Mouse (Mus musculus) liver, embryonic 11.5 days (tissue): ENCODE measurements around the gene Tjp3. TPM values are rescaled to one million over a fixed set of nuclear protein-coding genes. Genes with fewer than 3 reads are reported as not detected.
A peak's percentile ranks its signal among the peaks of the same experiment; 100 is the strongest.

ENCODE experiments used
- ATAC-seq: fragments of 200-750 bp; cut with Nextera tagmentation; replicated peaks from 2 replicates; pipeline ENCODE4 v1.8.0; 2017; ENCODE audit warnings: moderate number of reproducible peaks, mild to moderate bottlenecking, moderate TSS enrichment, moderate library complexity; ENCODE audit not compliant: low FRiP score
- DNase-seq: peaks from one replicate; pipeline ENCODE4 v3.0.0-alpha.2; 2017; ENCODE audit warnings: low spot score
- H3K27ac ChIP-seq: fragments of 300-500 bp; sonication (generic); 2 replicates; pipeline ENCODE4 v1.5.1; 2014; ENCODE audit warnings: mild to moderate bottlenecking, low read depth, low read length, control low read depth
- H3K27me3 ChIP-seq: fragments of 300-500 bp; sonication (generic); replicated peaks from 2 replicates; pipeline ENCODE4 v1.6.1; 2014; ENCODE audit warnings: low read length, mixed read lengths; ENCODE audit not compliant: control insufficient read depth, insufficient read depth
- H3K36me3 ChIP-seq: fragments of 300-500 bp; sonication (generic); 2 replicates; pipeline ENCODE4 v1.6.1; 2014; ENCODE audit warnings: mild to moderate bottlenecking, low read length, moderate library complexity, mixed read lengths; ENCODE audit not compliant: control insufficient read depth, insufficient read depth
- H3K4me1 ChIP-seq: fragments of 300-500 bp; sonication (generic); replicated peaks from 2 replicates; pipeline ENCODE4 v1.6.1; 2014; ENCODE audit warnings: low read length, mixed read lengths; ENCODE audit not compliant: control insufficient read depth, insufficient read depth
- H3K4me2 ChIP-seq: fragments of 300-500 bp; sonication (generic); 2 replicates; pipeline ENCODE4 v1.6.1; 2014; ENCODE audit warnings: mild to moderate bottlenecking, control low read depth, moderate library complexity
- H3K4me3 ChIP-seq: fragments of 300-500 bp; sonication (generic); 2 replicates; pipeline ENCODE4 v1.5.1; 2014; ENCODE audit warnings: low read depth, low read length, control low read depth
- H3K9ac ChIP-seq: fragments of 300-500 bp; sonication (generic); 2 replicates; pipeline ENCODE4 v1.6.1; 2014; ENCODE audit warnings: low read depth, low read length, control low read depth
- H3K9me3 ChIP-seq: fragments of 300-500 bp; sonication (generic); 2 replicates; pipeline ENCODE4 v1.6.1; 2016; ENCODE audit warnings: low read length, inconsistent platforms, mixed read lengths; ENCODE audit not compliant: control insufficient read depth
- WGBS: fragments of 180-500 bp; shearing (Covaris S2); extraction: QIAGEN DNeasy Blood & Tissue Kit; methylation state at CpG from one replicate; pipeline ENCODE4 v1.1.7; 2014; 5-methylcytosine and 5-hydroxymethylcytosine counted together
- polyA plus RNA-seq: library from polyadenylated mRNA; unstranded; fragments of >200 nt; fragmentation: Nextera tagmentation; extraction: Ambion mirVana; gene quantifications from 2 replicates; pipeline ENCODE4 v1.2.1, GENCODE M21; 2014

Tjp3 gene
- polyA plus RNA-seq, 1 experiment from 2014 or later: 1.8 TPM

- Histone ChIP-seq H3K4me1 (peaks cover 25% of the 10 kb centered on the region), H3K36me3 (peaks cover 37% of the 10 kb centered on the region)
- DNase-seq: no peak
Observed at GRCm38 (mm10) chr10:81316338-81317060, 25.1 kb upstream of the Tjp3 start.

GRCm38 (mm10) chr10:81315587-81315986 lies 24.2 kb upstream of the Tjp3 start:
- ATAC-seq (no peak), DNase-seq (no peak)
- Histone ChIP-seq H3K27me3 (no peaks in the 10 kb centered on the region), H3K4me1 (peaks cover 25% of the 10 kb centered on the region), H3K36me3 (peaks cover 46% of the 10 kb centered on the region), H3K9me3 (no peaks in the 10 kb centered on the region), H3K4me3 (no peak overlapping the region), H3K9ac (no peak overlapping the region), H3K27ac (no peak overlapping the region), H3K4me2 (no peak overlapping the region)
- 87% methylated on average over 16 of the region's 16 CpGs for WGBS

More at GRCm38 (mm10) chr10:81316338-81317060, 25.1 kb upstream of the Tjp3 start:
- Histone ChIP-seq H3K4me2 (peak overlapping the region; percentile 66), H3K27ac (peak overlapping the region; percentile 32; the same call in 1 of the 2 replicates), H3K9me3 (no peaks in the 10 kb centered on the region), H3K9ac (peak overlapping the region; percentile 49), H3K4me3 (peak overlapping the region; percentile 36), H3K27me3 (no peaks in the 10 kb centered on the region)
- WGBS: 54% methylated on average over 16 of the region's 16 CpGs
- ATAC-seq: no peak

- Histone ChIP-seq H3K4me1 (peaks cover 20% of the 10 kb centered on the region), H3K4me3 (no peak overlapping the region), H3K4me2 (no peak overlapping the region), H3K9me3 (no peaks in the 10 kb centered on the region), H3K36me3 (peaks cover 54% of the 10 kb centered on the region), H3K27ac (no peak overlapping the region), H3K27me3 (no peaks in the 10 kb centered on the region), H3K9ac (no peak overlapping the region)
- DNase-seq (no peak), ATAC-seq (no peak)
- 75% methylated on average over 7 of the region's 7 CpGs for WGBS
Observed at GRCm38 (mm10) chr10:81314201-81314600, 22.8 kb upstream of the Tjp3 start.

GRCm38 (mm10) chr10:81313581-81313980 lies 22.2 kb upstream of the Tjp3 start:
- Histone ChIP-seq H3K9ac (no peak overlapping the region), H3K27ac (no peak overlapping the region), H3K27me3 (no peaks in the 10 kb centered on the region), H3K36me3 (peaks cover 59% of the 10 kb centered on the region), H3K4me1 (peaks cover 13% of the 10 kb centered on the region), H3K4me2 (no peak overlapping the region), H3K4me3 (no peak overlapping the region), H3K9me3 (no peaks in the 10 kb centered on the region)
- DNase-seq: no peak
- ATAC-seq: no peak
- 97% methylated on average over 13 of the region's 13 CpGs for WGBS

- no peak for DNase-seq
- no peak overlapping the region for H3K4me3 ChIP-seq
- H3K4me1 ChIP-seq: peaks cover 7% of the 10 kb centered on the region
- no peak overlapping the region for H3K9ac ChIP-seq
- no peaks in the 10 kb centered on the region for H3K9me3 ChIP-seq
- WGBS: 83% methylated on average over 5 of the region's 5 CpGs
- no peak overlapping the region for H3K4me2 ChIP-seq
- H3K27ac ChIP-seq: no peak overlapping the region
- H3K27me3 ChIP-seq: no peaks in the 10 kb centered on the region
- peaks cover 71% of the 10 kb centered on the region for H3K36me3 ChIP-seq
- ATAC-seq: no peak
Observed at GRCm38 (mm10) chr10:81309571-81309970, 18.2 kb upstream of the Tjp3 start.

- H3K9ac ChIP-seq: no peak overlapping the region
- H3K9me3 ChIP-seq: no peaks in the 10 kb centered on the region
- H3K4me3 ChIP-seq: no peak overlapping the region
- no peak overlapping the region for H3K27ac ChIP-seq
- H3K27me3 ChIP-seq: no peaks in the 10 kb centered on the region
- no peak overlapping the region for H3K4me2 ChIP-seq
- WGBS: 92% methylated on average over 21 of the region's 21 CpGs
- DNase-seq (no peak), ATAC-seq (no peak)
- H3K4me1 ChIP-seq: peaks cover 30% of the 10 kb centered on the region
- peaks cover 48% of the 10 kb centered on the region for H3K36me3 ChIP-seq
Observed at GRCm38 (mm10) chr10:81306837-81307682, 15.7 kb upstream of the Tjp3 start.

- 92% methylated on average over 12 of the region's 12 CpGs for WGBS
- ATAC-seq (no peak), DNase-seq (no peak)
- H3K9me3 ChIP-seq: no peaks in the 10 kb centered on the region
- H3K4me2 ChIP-seq: no peak overlapping the region
- peaks cover 43% of the 10 kb centered on the region for H3K36me3 ChIP-seq
- H3K4me3 ChIP-seq: no peak overlapping the region
- H3K4me1 ChIP-seq: peaks cover 39% of the 10 kb centered on the region
- no peak overlapping the region for H3K27ac ChIP-seq
- H3K9ac ChIP-seq: no peak overlapping the region
- no peaks in the 10 kb centered on the region for H3K27me3 ChIP-seq
Observed at GRCm38 (mm10) chr10:81306173-81306668, 14.8 kb upstream of the Tjp3 start.

GRCm38 (mm10) chr10:81305663-81306062 lies 14.3 kb upstream of the Tjp3 start:
- no peak for ATAC-seq
- 93% methylated on average over 14 of the region's 14 CpGs for WGBS
- peaks cover 37% of the 10 kb centered on the region for H3K36me3 ChIP-seq

More at GRCm38 (mm10) chr10:81305663-81306062, 14.3 kb upstream of the Tjp3 start:
- Histone ChIP-seq H3K27ac (no peak overlapping the region), H3K9me3 (no peaks in the 10 kb centered on the region), H3K4me1 (peaks cover 42% of the 10 kb centered on the region), H3K9ac (no peak overlapping the region), H3K4me2 (no peak overlapping the region), H3K4me3 (no peak overlapping the region), H3K27me3 (no peaks in the 10 kb centered on the region)
- DNase-seq: no peak
